Mouse (Mus musculus) myocyte (in vitro differentiated cells): ENCODE data around the gene Ube2g2.

Experiments used
- CEBPB ChIP-seq: IDR thresholded peaks from 2 replicates; pipeline ENCODE4 v1.6.1; 2011; ENCODE audit warnings: mild to moderate bottlenecking, moderate library complexity; ENCODE audit not compliant: poor library complexity, insufficient read depth, severe bottlenecking
- MAX ChIP-seq: IDR thresholded peaks from one replicate; pipeline ENCODE4 v1.6.1; 2011; ENCODE audit warnings: low read depth, mild to moderate bottlenecking, control low read depth
- MYOG ChIP-seq, 3 experiments: IDR thresholded peaks; one replicate each; pipeline ENCODE4 v1.6.1; 2011; ENCODE audit warnings: control low read depth in 2 of 3, low read depth in 2 of 3, mild to moderate bottlenecking in 2 of 3; ENCODE audit not compliant: insufficient read length in 2 of 3, control insufficient read depth in 1 of 3, insufficient read depth in 1 of 3
- POLR2A ChIP-seq: IDR thresholded peaks from one replicate; pipeline ENCODE4 v1.6.1; 2011; ENCODE audit warnings: low read depth, mild to moderate bottlenecking, control low read depth, moderate library complexity; ENCODE audit not compliant: insufficient read length
- POLR2AphosphoS2 ChIP-seq: IDR thresholded peaks from one replicate; pipeline ENCODE4 v1.6.1; 2011; ENCODE audit warnings: low read depth, control low read depth; ENCODE audit not compliant: insufficient read length
- REST ChIP-seq: IDR thresholded peaks from one replicate; pipeline ENCODE4 v1.6.1; 2011; ENCODE audit warnings: mild to moderate bottlenecking, control low read depth, moderate library complexity; ENCODE audit not compliant: insufficient read depth, insufficient read length
- TCF12 ChIP-seq: IDR thresholded peaks from one replicate; pipeline ENCODE4 v1.6.1; 2011; ENCODE audit warnings: mild to moderate bottlenecking, control low read depth; ENCODE audit not compliant: poor library complexity, insufficient read depth, severe bottlenecking
- USF1 ChIP-seq: IDR thresholded peaks from one replicate; pipeline ENCODE4 v1.6.1; 2011; ENCODE audit warnings: low read depth, mild to moderate bottlenecking, control low read depth, moderate library complexity

DNA sequence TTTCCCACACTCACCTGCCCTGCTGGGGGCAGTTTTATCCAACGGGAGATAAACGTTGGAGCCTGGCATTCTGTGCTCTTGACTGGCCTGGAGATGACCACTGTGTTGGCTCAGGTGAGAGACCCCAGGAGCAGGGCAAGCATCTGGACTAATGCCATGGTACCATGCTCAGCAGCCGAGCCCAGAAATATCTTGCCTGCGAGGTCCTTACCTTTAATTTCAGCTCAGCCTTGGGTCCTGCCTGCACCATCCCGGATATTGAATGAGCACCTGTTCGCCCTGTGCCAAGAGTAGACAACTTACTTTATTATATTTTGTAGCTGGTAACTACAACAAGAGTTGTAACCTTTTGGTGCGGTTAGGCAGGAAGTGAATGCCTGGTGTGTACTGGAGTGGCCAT, 15.2 kb upstream of the Ube2g2 start:
- TF ChIP-seq USF1 (no peak), TCF12 (no peak), POLR2A (no peak), POLR2AphosphoS2 (no peak), REST (no peak), MAX (no peak), MYOG (IDR thresholded peaks at IDR 0.05; ENCODE audit: control insufficient read depth in 1 of 3, insufficient read depth in 1 of 3, insufficient read length in 2 of 3, low read depth in 2 of 3) (no peak), CEBPB (no peak)
